Mouse (Mus musculus) forebrain, embryonic 11.5 days (tissue): Measurements from ENCODE around the gene Spata3. TPM values are rescaled to one million over a fixed set of nuclear protein-coding genes. Genes with fewer than 3 reads are reported as not detected.

Experiments
- ATAC-seq: fragments of 200-750 bp; cut with Nextera tagmentation; replicated peaks from 2 replicates; pipeline ENCODE4 v1.8.0; 2017; ENCODE audit warnings: moderate TSS enrichment; ENCODE audit not compliant: low FRiP score
- DNase-seq: peaks from one replicate; pipeline ENCODE4 v3.0.0-alpha.2; 2017; ENCODE audit warnings: low spot score
- H3K27ac ChIP-seq: fragments of 300-500 bp; sonication (generic); 2 replicates; pipeline ENCODE4 v1.5.1; 2014; ENCODE audit warnings: low read depth, low read length
- H3K27me3 ChIP-seq: fragments of 300-500 bp; sonication (generic); 2 replicates; pipeline ENCODE4 v1.6.1; 2014; ENCODE audit warnings: mild to moderate bottlenecking, low read length, mixed read lengths; ENCODE audit not compliant: control insufficient read depth, insufficient read depth
- H3K36me3 ChIP-seq: fragments of 300-500 bp; sonication (generic); 2 replicates; pipeline ENCODE4 v1.6.1; 2014; ENCODE audit warnings: mild to moderate bottlenecking, low read length, moderate library complexity, mixed read lengths; ENCODE audit not compliant: control insufficient read depth, insufficient read depth
- H3K4me1 ChIP-seq: fragments of 300-500 bp; sonication (generic); replicated peaks from 2 replicates; pipeline ENCODE4 v1.6.1; 2014; ENCODE audit warnings: low read length, mixed read lengths; ENCODE audit not compliant: control insufficient read depth, insufficient read depth
- H3K4me2 ChIP-seq: fragments of 300-500 bp; sonication (generic); 2 replicates; pipeline ENCODE4 v1.6.1; 2014; ENCODE audit warnings: low read depth, mild to moderate bottlenecking, low read length, moderate library complexity, mixed read lengths; ENCODE audit not compliant: severe bottlenecking
- H3K4me3 ChIP-seq: fragments of 300-500 bp; sonication (generic); 2 replicates; pipeline ENCODE4 v1.5.1; 2014; ENCODE audit warnings: low read depth, low read length
- H3K9ac ChIP-seq: fragments of 300-500 bp; sonication (generic); 2 replicates; pipeline ENCODE4 v1.6.1; 2014; ENCODE audit warnings: low read length
- H3K9me3 ChIP-seq: fragments of 300-500 bp; sonication (generic); 2 replicates; pipeline ENCODE4 v1.6.1; 2016; ENCODE audit warnings: low read length, mixed read lengths; ENCODE audit not compliant: control insufficient read depth
- WGBS: fragments of 180-500 bp; shearing (Covaris S2); extraction: QIAGEN DNeasy Blood & Tissue Kit; methylation state at CpG from one replicate; pipeline ENCODE4 v1.1.7; 2014; 5-methylcytosine and 5-hydroxymethylcytosine counted together
- polyA plus RNA-seq: library from polyadenylated mRNA; unstranded; fragments of >200 nt; fragmentation: Nextera tagmentation; extraction: Ambion mirVana; gene quantifications from 2 replicates; pipeline ENCODE4 v1.2.1, GENCODE M21; 2014

Spata3 gene
- polyA plus RNA-seq, 1 experiment from 2014 or later = not detected

DNA sequence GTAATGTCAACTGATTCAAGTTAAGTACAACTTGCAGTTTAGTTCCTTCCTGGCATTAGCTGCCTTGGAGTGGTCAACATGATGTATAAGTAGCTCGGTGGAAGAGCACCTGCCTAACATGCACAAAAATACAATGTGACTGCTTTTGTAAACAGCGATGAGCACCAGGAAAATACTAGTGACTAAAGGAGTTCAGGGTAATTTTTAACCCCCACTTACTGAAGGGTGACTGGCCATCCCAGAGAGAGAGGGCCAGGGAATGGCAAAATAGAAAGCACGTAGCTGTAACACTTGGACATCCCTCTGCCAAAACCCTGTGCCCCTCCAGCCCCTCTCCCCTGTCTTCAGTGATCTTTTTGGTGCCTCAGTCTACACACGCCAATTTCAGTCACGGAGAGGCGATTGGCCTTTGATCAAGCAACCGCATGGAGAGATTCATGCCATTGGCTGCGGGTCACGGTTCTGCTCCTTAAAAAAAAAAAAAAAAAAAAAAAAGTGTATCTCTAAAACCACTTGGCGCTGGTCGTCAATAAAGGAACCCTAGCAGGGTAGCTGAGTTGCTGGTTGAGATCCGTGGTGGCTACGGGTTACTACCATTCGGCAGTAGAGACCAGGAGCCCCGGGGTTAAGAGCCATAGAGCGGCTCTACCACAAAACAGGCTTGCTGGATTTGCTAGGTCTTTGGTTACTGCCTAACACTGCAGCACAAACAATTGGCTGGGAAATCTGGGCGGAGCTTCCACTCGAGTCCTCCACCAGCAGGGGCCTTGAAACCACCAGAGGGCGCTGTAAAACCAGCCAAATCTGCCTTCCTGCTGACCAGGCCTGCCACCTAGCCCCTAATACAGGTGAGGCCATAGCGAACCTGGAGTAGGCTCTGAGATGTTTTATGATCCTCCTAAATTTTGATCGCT lies 42.5 kb downstream of the Spata3 start:
- WGBS = 10% methylated on average over 21 of the region's 21 CpGs
- peak; percentile 95 for DNase-seq
- no peak overlapping the region for H3K27ac ChIP-seq

DNA sequence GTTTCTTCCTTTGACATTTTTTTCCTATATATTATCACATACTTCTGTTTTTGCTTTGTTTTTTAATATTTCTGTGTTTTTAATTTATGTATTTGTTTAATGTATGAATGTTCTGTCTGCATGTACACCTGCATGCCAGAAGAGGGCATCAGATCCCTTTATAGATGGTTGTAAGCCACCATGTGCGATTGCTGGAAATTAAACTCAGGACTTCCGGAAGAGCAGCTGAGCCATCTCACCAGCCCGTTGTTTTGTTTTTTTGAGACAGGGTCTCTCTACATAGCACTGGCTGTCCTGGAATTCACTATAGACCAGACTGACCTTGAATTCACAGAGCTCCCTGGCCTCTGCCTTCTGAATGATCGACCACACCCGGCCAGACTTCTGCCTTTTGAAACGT lies 45.9 kb downstream of the Spata3 start:
- 85% methylated on average over 6 of the region's 6 CpGs for WGBS
- H3K27me3 ChIP-seq = no peaks in the 10 kb centered on the region
- H3K4me1 ChIP-seq = no peaks in the 10 kb centered on the region; the same call in 1 of the 2 replicates
- no peaks in the 10 kb centered on the region for H3K9me3 ChIP-seq
- H3K4me2 ChIP-seq = no peak overlapping the region
- no peak for ATAC-seq
- no peak overlapping the region for H3K9ac ChIP-seq
- DNase-seq = no peak
- no peak overlapping the region for H3K27ac ChIP-seq
- H3K4me3 ChIP-seq = no peak overlapping the region
- no peaks in the 10 kb centered on the region for H3K36me3 ChIP-seq

More for the DNA sequence above, 42.5 kb downstream of the Spata3 start:
- peak overlapping the region; percentile 53 for H3K9ac ChIP-seq
- H3K4me1 ChIP-seq = no peaks in the 10 kb centered on the region
- no peaks in the 10 kb centered on the region for H3K9me3 ChIP-seq
- H3K36me3 ChIP-seq = no peaks in the 10 kb centered on the region
- ATAC-seq = peak; percentile 75
- H3K4me3 ChIP-seq = peak overlapping the region; percentile 28
- peak overlapping the region; percentile 48 for H3K4me2 ChIP-seq
- H3K27me3 ChIP-seq = no peaks in the 10 kb centered on the region

DNA sequence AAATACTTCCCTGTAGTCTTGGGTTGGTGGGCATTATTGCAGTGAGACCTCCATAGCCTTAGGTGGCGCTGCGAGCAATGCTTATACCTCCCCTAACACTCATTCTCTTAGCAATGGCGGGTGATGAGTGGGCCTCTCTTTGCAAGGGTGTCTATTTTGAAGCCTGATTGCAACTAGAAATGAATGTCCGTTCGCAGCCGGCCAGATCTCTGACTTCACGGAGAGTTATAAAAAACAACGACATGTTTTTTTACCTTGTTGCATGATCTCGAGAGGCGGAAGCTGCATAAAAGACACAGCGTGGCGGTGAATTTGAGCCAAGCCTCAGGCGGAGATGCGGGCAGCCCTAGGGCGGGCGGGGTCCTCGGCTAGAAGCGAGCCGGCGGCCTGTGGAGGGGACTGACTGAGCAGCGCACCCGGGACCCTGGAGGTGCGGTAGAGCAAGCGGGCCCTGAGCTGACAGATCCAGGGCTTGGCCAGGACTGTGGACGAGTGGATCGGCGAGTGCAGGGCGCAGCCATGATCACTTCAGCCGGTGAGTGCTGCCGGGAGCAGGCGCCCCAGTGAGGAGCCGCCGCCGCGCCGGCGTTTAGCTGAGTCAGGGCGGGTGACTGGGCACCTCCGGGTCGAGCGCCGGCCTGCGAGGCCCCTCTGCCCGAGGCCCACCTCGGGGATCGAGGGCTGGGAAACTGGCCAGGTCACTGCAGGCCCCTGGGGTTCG lies 47.8 kb downstream of the Spata3 start, which contains the start of gene Psmd1:
TSS of gene Psmd1 (plus strand) at position 117 of the 721 bp plus-strand sequence.
- no peaks in the 10 kb centered on the region for H3K27me3 ChIP-seq
- under 1% methylated on average over 47 of the region's 47 CpGs for WGBS

DNA sequence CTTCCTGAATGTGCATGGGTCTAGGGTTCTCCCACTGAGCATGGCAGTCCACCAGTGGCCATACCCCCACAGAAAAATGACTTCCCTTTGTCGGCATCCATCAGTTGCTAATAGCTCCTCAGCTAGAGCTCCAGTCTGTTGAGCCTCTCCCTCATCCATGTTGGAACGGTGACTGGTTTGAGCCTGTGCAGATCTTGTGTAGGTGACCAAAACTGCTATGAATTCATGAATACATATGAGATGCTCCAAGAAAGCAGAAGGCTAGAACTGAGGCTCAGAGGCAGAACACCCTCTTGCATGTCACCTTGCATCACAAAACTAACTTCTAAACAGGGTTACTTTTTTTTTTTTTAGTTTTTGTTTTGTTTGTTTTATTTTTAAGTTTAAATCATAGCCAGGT lies 59.9 kb downstream of the Spata3 start:
- Histone ChIP-seq H3K4me3 (no peak overlapping the region), H3K27me3 (no peaks in the 10 kb centered on the region), H3K9me3 (no peaks in the 10 kb centered on the region), H3K27ac (no peak overlapping the region), H3K4me1 (no peaks in the 10 kb centered on the region), H3K4me2 (no peak overlapping the region), H3K36me3 (peaks cover 10% of the 10 kb centered on the region), H3K9ac (no peak overlapping the region)
- 93% methylated on average over 2 of the region's 2 CpGs for WGBS
- ATAC-seq = no peak
- DNase-seq = no peak

More for the DNA sequence above, 47.8 kb downstream of the Spata3 start, which contains the start of gene Psmd1:
- Histone ChIP-seq H3K27ac (0 out of 2 replicates have a peak within 1 kb of the TSS, but pooled peaks have one; percentile 37), H3K4me3 (peak within 1 kb of the TSS; percentile 97), H3K9me3 (no peaks in the 10 kb centered on the region), H3K4me1 (no peaks in the 10 kb centered on the region; the same call in 1 of the 2 replicates), H3K36me3 (no peaks in the 10 kb centered on the region), H3K9ac (peak within 1 kb of the TSS; percentile 97), H3K4me2 (peak within 1 kb of the TSS; percentile 94)
- DNase-seq (peak; percentile 93), ATAC-seq (peak; percentile 92)

Other genes starting within 250 kb of the Spata3 start
- gene A630001G21Rik, start 238.2 kb upstream of the Spata3 start, polyA plus RNA-seq = 1.0 and 1.3 TPM in 2 replicates
- 59.7 and 62.3 TPM in 2 replicates for gene Cab39, start 223.4 kb upstream of the Spata3 start, polyA plus RNA-seq
- gene Itm2c, start 122.5 kb upstream of the Spata3 start, polyA plus RNA-seq = 65.3 and 74.7 TPM in 2 replicates
- 0.60 and 1.1 TPM in 2 replicates for gene 4933407L21Rik, start 88.3 kb upstream of the Spata3 start, polyA plus RNA-seq
- not detected in 2 replicates for gene Gpr55, start 55.8 kb upstream of the Spata3 start, polyA plus RNA-seq
- 0.07 and 0.36 TPM in 2 replicates for gene 2810459M11Rik, start 29.0 kb downstream of the Spata3 start, polyA plus RNA-seq
- 221 and 225 TPM in 2 replicates for gene Psmd1, start 47.6 kb downstream of the Spata3 start, polyA plus RNA-seq
- 0.19 and 0.73 TPM in 2 replicates for gene Htr2b, start 95.2 kb downstream of the Spata3 start, polyA plus RNA-seq
- not detected in 2 replicates for gene Gm21972, start 116.8 kb downstream of the Spata3 start, polyA plus RNA-seq
- gene Armc9, start 138.0 kb downstream of the Spata3 start, polyA plus RNA-seq = 40.8 and 41.9 TPM in 2 replicates